Mouse (Mus musculus): ENCODE measurements at regions not wholly inside any gene's neighbourhood (a gene's known extent, or its start where the extent isn't known, plus 50 kb on each side); places are given as distances from the start of the nearest gene placed in this dataset.

DNA sequence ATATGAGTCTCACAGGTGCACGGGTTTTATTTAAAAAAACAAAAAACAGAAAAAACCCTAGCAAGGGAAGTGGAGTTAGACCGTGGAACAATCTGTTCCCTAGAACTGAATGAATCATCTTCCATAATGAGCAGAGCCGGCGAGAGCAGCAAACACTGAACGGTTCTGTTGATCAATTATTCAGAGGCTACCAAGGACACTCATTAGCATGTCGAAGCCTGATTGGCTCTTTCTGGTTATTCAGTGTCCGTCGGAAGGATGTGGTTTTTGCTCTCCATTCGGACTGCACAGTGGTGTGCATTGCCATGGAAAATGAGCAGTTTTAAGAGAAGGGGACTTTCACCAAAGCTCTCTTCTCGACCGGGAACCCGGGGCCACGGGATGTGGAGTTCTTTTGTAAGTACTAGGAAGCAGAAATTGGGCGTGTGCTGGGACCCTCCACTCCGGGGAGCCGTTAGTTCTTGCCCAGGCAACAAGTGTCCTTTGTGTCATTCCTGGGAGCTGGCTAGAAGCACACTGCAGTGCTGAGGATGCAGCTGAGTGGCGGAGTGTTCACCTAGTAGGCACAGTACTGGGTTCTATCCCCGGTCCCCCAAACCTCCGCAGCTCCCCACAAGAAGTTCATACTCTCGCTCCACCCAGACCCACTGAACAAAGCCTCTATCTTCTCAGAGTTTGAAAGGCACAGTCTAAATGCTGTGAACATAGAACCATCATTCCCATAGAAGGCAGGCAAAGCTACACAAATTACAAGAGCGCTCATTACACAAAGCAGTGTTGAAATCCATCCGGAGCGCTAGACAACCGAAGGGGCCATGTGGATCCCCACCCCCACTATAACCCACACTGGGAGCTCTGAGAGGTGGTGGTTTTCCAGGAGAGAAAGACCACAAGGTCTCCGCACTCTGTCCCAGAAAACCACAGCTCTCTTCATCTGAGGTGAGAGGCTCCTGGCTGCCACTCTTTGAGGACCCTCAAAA, 83.9 kb upstream of the Zfp366 start:
- Histone ChIP-seq H3K36me3 (replicated peaks) (no peaks in the 10 kb centered on the region), H3K4me1 (ENCODE audit: insufficient read depth, low read depth, low read length) (no peaks in the 10 kb centered on the region), H3K4me3 (ENCODE audit: low read depth, low read length) (no peak overlapping the region), H3K27me3 (ENCODE audit: insufficient read depth, low read length) (no peaks in the 10 kb centered on the region), H3K9me3 (replicated peaks) (no peaks in the 10 kb centered on the region)
- DNase-seq (ENCODE audit: low spot score) (no peak), ATAC-seq (ENCODE audit: extremely low read depth, insufficient number of reproducible peaks, low FRiP score, poor library complexity, severe bottlenecking) (no peak)
- TF ChIP-seq GATA1 (IDR thresholded peaks at IDR 0.05; ENCODE audit: borderline replicate concordance, low read length) (no peak), CTCF (IDR thresholded peaks at IDR 0.05; ENCODE audit: low read depth, low read length) (no peak), TAL1 (conservative IDR thresholded peaks at IDR 0.05; ENCODE audit: low read depth, low read length) (no peak), POLR2AphosphoS5 (IDR thresholded peaks at IDR 0.05; ENCODE audit: insufficient replicate concordance, low read depth, low read length) (no peak)

DNA sequence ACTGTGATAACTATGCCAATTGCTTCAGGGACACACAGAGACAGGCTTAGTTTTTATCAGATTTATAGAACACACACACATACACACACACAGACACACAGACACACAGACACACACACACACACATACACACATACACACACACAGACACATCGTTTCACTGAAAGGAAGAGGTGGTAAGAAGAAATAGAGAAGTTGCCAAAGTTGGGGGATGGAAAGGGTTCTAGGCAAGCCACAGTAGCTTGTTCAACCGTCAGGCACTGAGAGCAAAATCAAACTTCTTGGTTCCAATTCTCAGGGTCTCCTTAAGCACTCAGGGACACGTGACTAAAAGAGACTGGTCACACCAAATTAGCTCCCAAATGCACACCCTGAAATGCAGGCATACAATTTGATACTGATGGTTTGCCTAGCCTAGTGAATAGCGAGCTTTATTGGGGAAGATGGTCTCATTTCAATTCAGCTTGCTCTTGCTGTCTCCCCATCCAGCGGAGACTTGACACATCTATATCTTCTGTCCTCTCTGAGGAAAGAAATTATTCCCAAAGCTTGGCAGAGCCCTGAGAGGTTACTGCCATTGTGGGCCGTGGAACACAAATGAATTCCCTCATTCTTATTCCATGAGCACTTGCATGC, 84.7 kb upstream of the Zfp366 start:
- H3K27me3 ChIP-seq (ENCODE audit: insufficient read depth, low read length), result peaks cover 2% of the 10 kb centered on the region; the same call in 1 of the 2 replicates
- no peak overlapping the region for H3K4me3 ChIP-seq (ENCODE audit: low read depth, low read length)
- H3K4me1 ChIP-seq (ENCODE audit: insufficient read depth, low read depth, low read length), result no peaks in the 10 kb centered on the region
- no peaks in the 10 kb centered on the region for H3K36me3 ChIP-seq (replicated peaks)
- H3K9me3 ChIP-seq (replicated peaks), result no peaks in the 10 kb centered on the region
- no peak for ATAC-seq (ENCODE audit: extremely low read depth, insufficient number of reproducible peaks, low FRiP score, poor library complexity, severe bottlenecking)
- DNase-seq (ENCODE audit: low spot score), result no peak
- TF ChIP-seq CTCF (IDR thresholded peaks at IDR 0.05; ENCODE audit: low read depth, low read length) (no peak), POLR2AphosphoS5 (IDR thresholded peaks at IDR 0.05; ENCODE audit: insufficient replicate concordance, low read depth, low read length) (no peak), TAL1 (conservative IDR thresholded peaks at IDR 0.05; ENCODE audit: low read depth, low read length) (no peak), GATA2 (IDR thresholded peaks at IDR 0.05; ENCODE audit: borderline replicate concordance, low read depth, low read length) (no peak)

DNA sequence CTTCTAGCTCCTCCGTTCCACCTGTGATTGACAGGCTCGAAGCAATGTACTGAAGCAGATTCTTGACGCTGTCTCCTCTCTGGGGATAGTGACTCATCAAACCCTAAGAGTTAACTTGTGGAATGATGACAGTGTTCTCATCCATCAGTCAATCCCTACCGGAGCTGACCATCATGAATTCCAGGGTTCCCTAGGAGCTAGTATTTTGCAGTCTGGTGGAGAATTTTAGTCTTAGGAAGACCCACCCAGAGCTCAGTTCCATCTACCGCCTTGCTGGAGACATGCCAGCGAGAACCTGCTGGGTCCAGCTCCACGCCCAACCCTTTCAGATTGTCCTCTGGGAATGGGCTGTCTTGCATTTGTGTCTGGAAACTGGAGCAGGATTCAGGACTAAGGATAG, 85.4 kb upstream of the Zfp366 start:
- Histone ChIP-seq H3K9me3 (replicated peaks) (no peaks in the 10 kb centered on the region), H3K4me3 (ENCODE audit: low read depth, low read length) (no peak overlapping the region), H3K27me3 (ENCODE audit: insufficient read depth, low read length) (peaks cover 3% of the 10 kb centered on the region; the same call in 1 of the 2 replicates), H3K4me1 (ENCODE audit: insufficient read depth, low read depth, low read length) (no peaks in the 10 kb centered on the region), H3K36me3 (replicated peaks) (no peaks in the 10 kb centered on the region)
- ATAC-seq (ENCODE audit: extremely low read depth, insufficient number of reproducible peaks, low FRiP score, poor library complexity, severe bottlenecking), result no peak
- TF ChIP-seq CTCF (IDR thresholded peaks at IDR 0.05; ENCODE audit: low read depth, low read length), result no peak
- TF ChIP-seq POLR2AphosphoS5 (IDR thresholded peaks at IDR 0.05; ENCODE audit: insufficient replicate concordance, low read depth, low read length), result no peak
- TF ChIP-seq TAL1 (conservative IDR thresholded peaks at IDR 0.05; ENCODE audit: low read depth, low read length), result no peak
- TF ChIP-seq GATA2 (IDR thresholded peaks at IDR 0.05; ENCODE audit: borderline replicate concordance, low read depth, low read length), result no peak
- no peak for TF ChIP-seq GATA1 (IDR thresholded peaks at IDR 0.05; ENCODE audit: borderline replicate concordance, low read length)
- DNase-seq (ENCODE audit: low spot score), result no peak

DNA sequence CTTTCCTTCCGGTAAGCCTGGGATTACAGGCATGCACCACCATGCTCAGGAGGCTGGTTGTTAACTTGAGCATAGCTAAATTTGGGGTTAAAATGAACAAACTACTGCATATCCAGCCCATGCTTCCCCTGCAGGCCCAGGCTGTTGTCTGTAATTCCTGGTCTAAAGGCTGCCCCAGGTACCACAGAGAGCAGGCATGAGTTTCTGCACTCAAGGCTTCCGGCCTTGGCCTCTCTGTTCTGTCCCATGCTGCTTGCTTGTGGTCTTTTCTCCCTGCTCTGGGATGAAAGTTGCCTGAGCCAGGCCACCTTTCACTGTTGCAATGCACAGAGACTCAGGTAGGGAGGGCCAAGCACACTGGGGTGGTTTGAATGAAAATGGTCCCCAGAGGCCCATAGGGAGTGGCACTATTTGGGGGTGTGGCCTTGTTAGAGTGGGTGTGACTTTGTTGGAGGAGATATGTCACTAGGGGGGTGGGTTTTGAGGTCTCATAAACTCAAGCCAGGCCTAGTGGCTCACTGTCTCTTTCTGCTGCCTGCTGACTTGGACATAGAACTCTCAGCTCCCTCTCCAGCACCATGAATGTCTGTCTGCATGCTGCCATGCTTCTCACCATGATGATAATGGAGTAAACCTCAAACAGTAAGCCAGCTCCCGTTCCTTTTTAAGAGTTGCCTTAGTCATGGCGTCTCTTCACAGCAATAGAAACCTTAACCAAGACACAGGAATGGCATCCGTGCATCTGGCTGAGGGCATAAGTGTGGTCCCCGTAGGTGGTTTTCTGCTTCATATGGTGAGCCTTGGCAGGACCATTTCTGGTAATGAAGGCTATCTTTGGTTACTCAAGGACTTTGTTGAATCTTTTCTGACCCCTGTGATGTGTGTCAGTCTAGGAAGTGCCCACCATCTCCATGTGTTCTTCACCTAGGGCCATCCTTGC, 86.7 kb upstream of the Zfp366 start:
- no peaks in the 10 kb centered on the region for H3K4me1 ChIP-seq (ENCODE audit: insufficient read depth, low read depth, low read length)
- no peak for DNase-seq (ENCODE audit: low spot score)

DNA sequence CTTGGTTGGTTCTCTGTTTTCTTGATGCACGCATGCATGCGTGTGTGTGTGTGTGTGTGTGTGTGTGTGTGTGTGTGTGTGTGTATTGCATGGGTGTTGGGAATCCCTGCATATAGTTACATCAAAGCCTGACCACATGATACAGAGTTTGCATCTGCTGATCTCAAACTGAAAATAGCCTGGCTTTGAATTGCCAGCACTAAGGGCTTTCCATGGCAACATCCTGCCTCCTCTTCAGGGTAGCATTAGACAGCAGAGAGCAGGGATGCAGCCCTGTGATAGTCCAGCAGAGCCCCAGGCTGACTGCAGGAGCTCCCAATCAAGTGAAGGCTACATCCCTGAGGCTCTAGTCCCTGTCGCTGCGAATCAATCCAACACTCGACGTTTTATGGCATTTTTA, 87.8 kb upstream of the Zfp366 start:
- Histone ChIP-seq H3K27me3 (ENCODE audit: insufficient read depth, low read length) (peaks cover 5% of the 10 kb centered on the region; the same call in 1 of the 2 replicates), H3K4me3 (ENCODE audit: low read depth, low read length) (no peak overlapping the region), H3K36me3 (replicated peaks) (no peaks in the 10 kb centered on the region), H3K4me1 (ENCODE audit: insufficient read depth, low read depth, low read length) (no peaks in the 10 kb centered on the region), H3K9me3 (replicated peaks) (no peaks in the 10 kb centered on the region)
- ATAC-seq (ENCODE audit: extremely low read depth, insufficient number of reproducible peaks, low FRiP score, poor library complexity, severe bottlenecking) (no peak), DNase-seq (ENCODE audit: low spot score) (no peak)
- TF ChIP-seq TAL1 (conservative IDR thresholded peaks at IDR 0.05; ENCODE audit: low read depth, low read length) (no peak), POLR2AphosphoS5 (IDR thresholded peaks at IDR 0.05; ENCODE audit: insufficient replicate concordance, low read depth, low read length) (no peak), GATA2 (IDR thresholded peaks at IDR 0.05; ENCODE audit: borderline replicate concordance, low read depth, low read length) (no peak), CTCF (IDR thresholded peaks at IDR 0.05; ENCODE audit: low read depth, low read length) (no peak), GATA1 (IDR thresholded peaks at IDR 0.05; ENCODE audit: borderline replicate concordance, low read length) (no peak)

More for the DNA sequence above, 86.7 kb upstream of the Zfp366 start:
- peaks cover 3% of the 10 kb centered on the region; the same call in 1 of the 2 replicates for H3K27me3 ChIP-seq (ENCODE audit: insufficient read depth, low read length)
- no peak for TF ChIP-seq TAL1 (conservative IDR thresholded peaks at IDR 0.05; ENCODE audit: low read depth, low read length)
- TF ChIP-seq GATA1 (IDR thresholded peaks at IDR 0.05; ENCODE audit: borderline replicate concordance, low read length), result no peak
- TF ChIP-seq POLR2AphosphoS5 (IDR thresholded peaks at IDR 0.05; ENCODE audit: insufficient replicate concordance, low read depth, low read length), result no peak
- TF ChIP-seq CTCF (IDR thresholded peaks at IDR 0.05; ENCODE audit: low read depth, low read length), result no peak
- no peak for TF ChIP-seq GATA2 (IDR thresholded peaks at IDR 0.05; ENCODE audit: borderline replicate concordance, low read depth, low read length)
- H3K9me3 ChIP-seq (replicated peaks), result no peaks in the 10 kb centered on the region
- H3K36me3 ChIP-seq (replicated peaks), result no peaks in the 10 kb centered on the region
- no peak for ATAC-seq (ENCODE audit: extremely low read depth, insufficient number of reproducible peaks, low FRiP score, poor library complexity, severe bottlenecking)
- no peak overlapping the region for H3K4me3 ChIP-seq (ENCODE audit: low read depth, low read length)

Measured in G1E (cell line).